Mouse (Mus musculus): Measurements from ENCODE around the gene Ankrd23.

The Ankrd23 gene

GRCm38 (mm10) chr1:36542925-36543324 is 6.2 kb upstream of the Ankrd23 start:
- DNase-seq = no peak

- DNase-seq = no peak
Measured at GRCm38 (mm10) chr1:36541844-36542243, 5.2 kb upstream of the Ankrd23 start.

GRCm38 (mm10) chr1:36540807-36541206 is 4.1 kb upstream of the Ankrd23 start:
- no peak for DNase-seq

- no peak for DNase-seq
Measured at GRCm38 (mm10) chr1:36540132-36540531, 3.4 kb upstream of the Ankrd23 start.

GRCm38 (mm10) chr1:36539186-36539585 is 2.5 kb upstream of the Ankrd23 start, which contains the start of gene Gm42417:
TSS of gene Gm42417 (minus strand) at chr1:36539429.
- no peak for DNase-seq

- no peak for DNase-seq
Measured at GRCm38 (mm10) chr1:36538727-36539126, 2.0 kb upstream of the Ankrd23 start.

- no peak for DNase-seq
Measured at GRCm38 (mm10) chr1:36536397-36536728, 320 bp downstream of the Ankrd23 start.

GRCm38 (mm10) chr1:36535477-36536396 is 946 bp downstream of the Ankrd23 start:
- DNase-seq = no peak

- DNase-seq = no peak
Measured at GRCm38 (mm10) chr1:36534595-36535058, 2.1 kb downstream of the Ankrd23 start.

GRCm38 (mm10) chr1:36533546-36533945 is 3.1 kb downstream of the Ankrd23 start:
- no peak for DNase-seq

GRCm38 (mm10) chr1:36531461-36531860 is 5.2 kb downstream of the Ankrd23 start:
- DNase-seq = no peak

- no peak for DNase-seq
Measured at GRCm38 (mm10) chr1:36530962-36531361, 5.7 kb downstream of the Ankrd23 start.

- DNase-seq = no peak
Measured at GRCm38 (mm10) chr1:36530485-36530884, 6.2 kb downstream of the Ankrd23 start.

- DNase-seq = no peak
Measured at GRCm38 (mm10) chr1:36529875-36530274, 6.8 kb downstream of the Ankrd23 start.

GRCm38 (mm10) chr1:36529274-36529673 is 7.4 kb downstream of the Ankrd23 start:
- DNase-seq = no peak

- no peak for DNase-seq
Measured at GRCm38 (mm10) chr1:36528351-36528750, 8.3 kb downstream of the Ankrd23 start.

GRCm38 (mm10) chr1:36526903-36527302 is 9.8 kb downstream of the Ankrd23 start:
- DNase-seq = no peak

- DNase-seq = no peak
Measured at GRCm38 (mm10) chr1:36525774-36526173, 10.9 kb downstream of the Ankrd23 start.

GRCm38 (mm10) chr1:36524058-36524457 is 12.6 kb downstream of the Ankrd23 start:
- no peak for DNase-seq

- DNase-seq = no peak
Measured at GRCm38 (mm10) chr1:36523332-36524013, 13.2 kb downstream of the Ankrd23 start.

- no peak for DNase-seq
Measured at GRCm38 (mm10) chr1:36522210-36522609, 14.5 kb downstream of the Ankrd23 start.

- no peak for DNase-seq
Measured at GRCm38 (mm10) chr1:36519626-36520025, 17.1 kb downstream of the Ankrd23 start.

GRCm38 (mm10) chr1:36518259-36518658 is 18.4 kb downstream of the Ankrd23 start:
- no peak for DNase-seq

GRCm38 (mm10) chr1:36513718-36514117 is 23.0 kb downstream of the Ankrd23 start:
- peak; percentile 37 for DNase-seq

Measured in thymus, postnatal 4 days (tissue).